Mouse (Mus musculus) CD4-positive helper T cell, adult 2 months (primary cell): ENCODE measurements around the gene Mgat4b.

Experiments
- DNase-seq: peaks from one replicate; pipeline ENCODE4 v3.0.0-alpha.2; 2012; ENCODE audit warnings: low read depth, missing footprints, low spot score

The Mgat4b gene

GRCm38 (mm10) chr11:50224671-50225530 lies 14.2 kb downstream of the Mgat4b start:
- DNase-seq, result peak; percentile 65

DNA sequence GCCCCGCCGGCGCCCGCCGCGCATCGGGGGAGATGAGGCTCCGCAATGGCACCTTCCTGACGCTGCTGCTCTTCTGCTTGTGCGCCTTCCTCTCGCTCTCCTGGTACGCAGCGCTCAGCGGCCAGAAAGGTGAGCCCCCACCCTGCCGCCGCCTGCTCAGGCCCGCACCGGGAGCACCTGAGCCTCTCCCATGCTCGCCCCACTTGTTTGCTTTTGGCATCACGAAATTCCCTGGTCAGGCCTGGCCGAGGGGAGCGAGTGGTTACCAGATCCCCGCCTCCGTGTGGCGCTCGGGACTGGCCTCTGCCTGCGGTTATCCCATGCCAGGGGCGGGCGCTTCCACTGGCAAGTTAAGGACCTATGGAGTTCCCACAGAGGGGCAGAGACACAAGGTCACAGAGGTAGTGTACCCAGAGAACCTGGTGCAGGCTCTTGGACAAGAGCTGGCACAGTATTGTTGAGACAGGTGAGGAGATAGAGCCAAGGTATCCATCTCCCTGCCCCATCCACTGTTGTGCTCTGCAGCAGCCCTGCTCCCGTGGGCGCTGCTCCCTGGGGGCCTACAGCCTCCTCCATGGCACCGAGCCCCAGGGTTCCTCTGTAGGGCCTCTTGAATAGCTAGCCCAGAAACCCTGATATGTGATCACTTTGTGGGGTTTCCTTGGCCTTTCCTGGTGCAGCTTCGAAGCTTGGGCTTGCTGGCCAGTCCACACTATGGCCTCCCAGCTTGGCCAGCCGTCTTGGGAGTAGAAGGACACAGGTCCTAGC lies 15.1 kb downstream of the Mgat4b start:
- peak; percentile 44 for DNase-seq

- no peak for DNase-seq
Observed at GRCm38 (mm10) chr11:50226406-50226805, 15.7 kb downstream of the Mgat4b start.

- no peak for DNase-seq
Observed at GRCm38 (mm10) chr11:50227226-50227625, 16.5 kb downstream of the Mgat4b start.

- no peak for DNase-seq
Observed at GRCm38 (mm10) chr11:50227736-50228135, 17.0 kb downstream of the Mgat4b start.

- DNase-seq, result no peak
Observed at GRCm38 (mm10) chr11:50228772-50229171, 18.1 kb downstream of the Mgat4b start.

GRCm38 (mm10) chr11:50229252-50229910 lies 18.7 kb downstream of the Mgat4b start:
- no peak for DNase-seq

- no peak for DNase-seq
Observed at GRCm38 (mm10) chr11:50230481-50231304, 20.0 kb downstream of the Mgat4b start.

GRCm38 (mm10) chr11:50231411-50231810 lies 20.7 kb downstream of the Mgat4b start:
- DNase-seq, result peak; percentile 83

- peak; percentile 31 for DNase-seq
Observed at GRCm38 (mm10) chr11:50233022-50233421, 22.3 kb downstream of the Mgat4b start.

- DNase-seq, result peak; percentile 40
Observed at GRCm38 (mm10) chr11:50233993-50234392, 23.3 kb downstream of the Mgat4b start.

GRCm38 (mm10) chr11:50234606-50235005 lies 23.9 kb downstream of the Mgat4b start:
- no peak for DNase-seq

DNA sequence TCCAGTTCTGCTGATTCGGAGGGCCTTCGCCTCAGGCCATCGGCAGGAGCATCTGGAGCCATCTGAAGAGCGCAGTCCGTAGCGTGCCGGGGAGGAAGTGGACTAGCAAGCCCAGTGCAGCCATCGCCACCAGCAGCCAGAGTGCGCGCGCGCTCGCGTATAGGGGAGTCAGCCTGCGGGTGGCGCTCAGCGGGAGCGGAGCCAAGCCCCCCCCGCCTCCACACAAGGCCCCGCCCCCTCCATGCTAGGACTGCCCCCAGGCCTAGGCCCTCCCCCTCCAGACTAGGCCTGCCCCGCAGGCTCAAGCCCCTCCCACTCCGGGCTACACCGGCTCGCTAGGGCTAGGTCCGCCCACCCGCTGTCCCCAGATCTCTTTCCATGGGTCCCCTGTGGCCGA lies 25.8 kb downstream of the Mgat4b start:
- DNase-seq, result peak; percentile 94

DNA sequence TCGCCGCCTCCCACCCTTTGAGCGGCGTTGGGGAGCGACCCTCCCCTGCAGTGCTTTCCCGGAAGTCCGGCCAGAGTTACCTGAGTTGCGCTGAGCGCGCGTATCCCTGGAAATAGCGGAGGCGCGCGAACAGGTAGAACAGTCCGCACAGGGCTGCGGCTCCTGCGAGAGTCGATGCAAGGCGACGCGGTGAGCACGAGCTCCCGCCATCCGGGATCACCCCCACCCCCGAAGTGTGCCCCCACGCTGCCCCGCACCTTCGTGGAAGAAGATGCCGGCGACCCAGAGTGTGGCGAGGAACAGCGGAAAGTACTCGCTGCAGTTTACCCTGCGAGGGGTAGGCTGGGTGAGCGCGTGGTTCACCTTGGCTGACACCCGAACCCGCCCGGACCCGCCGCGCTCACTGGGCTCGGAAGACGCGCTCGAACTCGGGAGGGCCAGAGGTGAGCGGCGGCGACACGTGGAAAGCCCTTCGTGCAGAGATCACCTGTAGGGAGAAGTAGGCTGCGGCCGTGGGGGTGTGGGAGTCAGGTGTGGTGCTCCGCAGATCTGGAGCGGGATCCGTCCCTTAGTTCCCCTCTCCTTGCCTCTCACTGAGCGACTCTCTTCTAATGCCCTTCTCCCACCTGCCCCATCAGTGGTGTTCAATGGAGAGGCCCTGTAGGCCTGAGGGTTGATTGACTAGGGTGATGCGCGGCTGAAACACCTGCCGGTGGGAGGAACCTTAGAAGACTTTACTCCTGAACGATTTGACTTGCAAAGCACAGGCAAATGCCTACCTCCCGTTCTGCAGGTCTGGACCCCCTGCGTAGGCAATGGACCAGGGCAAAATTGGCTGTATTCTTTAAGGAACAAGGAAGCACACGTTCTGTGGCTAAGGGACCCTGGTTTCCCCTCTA lies 26.5 kb downstream of the Mgat4b start:
- no peak for DNase-seq

GRCm38 (mm10) chr11:50238324-50238723 lies 27.6 kb downstream of the Mgat4b start, which contains the start of gene Ltc4s:
Gene Ltc4s (minus strand): TSS chr11:50238616.
- no peak for DNase-seq

DNA sequence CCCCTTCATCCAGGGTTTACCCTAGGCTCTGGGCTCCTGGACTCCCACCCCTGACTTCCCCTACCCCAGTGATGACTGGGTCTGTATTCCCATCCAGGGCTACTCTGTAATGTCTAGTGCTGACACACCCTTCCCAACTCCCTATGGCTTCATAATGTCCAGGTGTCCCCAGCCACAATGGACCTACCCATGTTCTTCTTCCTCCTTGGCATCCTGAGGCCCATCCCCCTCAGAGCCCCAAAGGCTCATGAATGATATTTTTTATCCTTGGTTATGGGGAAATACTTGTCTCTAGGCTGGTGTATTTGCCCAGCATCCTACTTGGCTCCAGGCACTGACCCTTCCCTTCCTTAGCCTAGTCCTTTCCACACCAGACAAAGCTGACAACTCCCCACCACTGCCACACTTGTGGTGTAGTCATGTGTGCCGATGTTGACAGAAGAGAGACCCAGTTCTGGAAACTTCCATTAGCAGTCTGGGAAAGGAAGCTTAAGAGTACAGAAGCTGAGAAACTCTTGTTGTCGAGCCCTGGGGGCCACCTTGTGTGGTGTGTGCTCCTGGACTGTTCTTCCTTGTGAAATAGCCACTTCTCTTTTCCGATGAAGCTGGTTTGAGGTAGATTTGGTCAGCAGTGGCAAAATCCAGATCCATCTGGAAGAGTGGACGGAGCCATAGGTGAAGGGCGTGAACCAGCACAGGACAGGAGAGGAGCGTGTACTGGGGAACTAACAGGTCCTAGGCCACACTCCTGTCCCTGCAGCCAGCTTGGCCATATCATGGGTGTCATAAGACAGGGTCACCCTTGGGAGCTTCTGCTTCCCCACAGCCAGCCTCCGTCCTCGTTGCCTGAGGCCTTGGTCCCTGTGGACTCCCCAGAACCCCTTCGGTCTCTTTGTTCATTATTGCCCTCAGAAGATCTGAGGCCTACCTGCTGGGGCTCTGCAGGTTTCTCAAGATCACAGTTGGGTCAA lies 28.4 kb downstream of the Mgat4b start:
- DNase-seq, result no peak

DNA sequence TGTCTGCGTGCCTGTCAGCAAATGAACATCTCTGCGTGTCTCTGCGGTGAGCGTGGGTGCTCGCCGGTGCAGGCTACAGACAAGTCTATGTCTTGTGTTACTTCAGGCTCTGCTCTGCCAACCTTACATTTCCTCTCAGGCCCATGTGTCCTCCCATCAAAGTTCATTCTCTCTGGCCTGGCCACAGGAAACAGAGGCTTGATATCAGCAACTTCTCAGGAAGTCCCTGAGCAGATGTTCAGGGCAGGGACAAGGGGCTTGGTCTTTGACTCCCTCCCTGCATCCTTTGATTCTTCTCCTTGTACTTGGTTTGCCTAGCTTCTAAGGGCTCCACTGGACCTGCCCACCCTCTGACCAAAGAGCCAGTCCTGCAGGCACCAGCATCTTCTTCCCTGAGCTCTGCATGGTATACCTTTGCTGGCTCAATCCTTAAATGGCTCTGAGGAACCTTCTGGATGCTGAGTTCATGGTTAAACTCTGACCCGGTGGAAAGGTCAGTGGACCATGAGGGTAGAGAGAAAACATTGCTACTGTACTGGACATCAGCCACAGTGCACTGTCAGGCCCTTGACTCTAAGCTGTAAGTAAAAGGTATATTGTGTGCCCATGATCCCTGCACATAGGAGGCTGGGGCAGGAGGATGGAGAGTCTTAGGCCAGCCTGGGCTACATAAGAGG lies 29.7 kb downstream of the Mgat4b start:
- DNase-seq, result no peak

GRCm38 (mm10) chr11:50243926-50244325 lies 33.2 kb downstream of the Mgat4b start:
- DNase-seq, result no peak
